Mouse (Mus musculus): ENCODE data around the gene Myoc. TPM values are rescaled to one million over a fixed set of nuclear protein-coding genes. Genes with fewer than 3 reads are reported as not detected.
A peak's percentile ranks its signal among the peaks of the same experiment; 100 is the strongest.
"Not testable (repeated sequence)": the region's sequence is repeated elsewhere in the genome, so short reads cannot be mapped to it uniquely, and the experiment has no call there.

Myoc gene
- polyA plus RNA-seq (2017; shearing (Covaris generic)) = not detected

- ATAC-seq = no peak
Observed at GRCm38 (mm10) chr1:162639051-162639750, at the start of gene Myoc. Gene Myoc (plus strand): TSS chr1:162639155.

GRCm38 (mm10) chr1:162589443-162589842, 49.5 kb upstream of the Myoc start:
- ATAC-seq = no peak

GRCm38 (mm10) chr1:162590415-162590997, 48.4 kb upstream of the Myoc start:
- ATAC-seq = no peak

GRCm38 (mm10) chr1:162597379-162598102, 41.4 kb upstream of the Myoc start:
- no peak for ATAC-seq

- ATAC-seq = no peak
Observed at GRCm38 (mm10) chr1:162599617-162600016, 39.3 kb upstream of the Myoc start.

GRCm38 (mm10) chr1:162601288-162601687, 37.7 kb upstream of the Myoc start:
- no peak for ATAC-seq

- no peak for ATAC-seq
Observed at GRCm38 (mm10) chr1:162608127-162608526, 30.8 kb upstream of the Myoc start.

- no peak for ATAC-seq
Observed at GRCm38 (mm10) chr1:162609633-162610250, 29.2 kb upstream of the Myoc start.

- no peak for ATAC-seq
Observed at GRCm38 (mm10) chr1:162611191-162611590, 27.8 kb upstream of the Myoc start.

- peak; percentile 92 for ATAC-seq
Observed at GRCm38 (mm10) chr1:162615511-162615910, 23.4 kb upstream of the Myoc start.

- ATAC-seq = no peak
Observed at GRCm38 (mm10) chr1:162620487-162620886, 18.5 kb upstream of the Myoc start.

- ATAC-seq = no peak
Observed at GRCm38 (mm10) chr1:162623895-162624294, 15.1 kb upstream of the Myoc start.

GRCm38 (mm10) chr1:162625229-162625628, 13.7 kb upstream of the Myoc start:
- peak; percentile 41 for ATAC-seq

- not testable (repeated sequence) for ATAC-seq
Observed at GRCm38 (mm10) chr1:162627821-162628220, 11.1 kb upstream of the Myoc start.

GRCm38 (mm10) chr1:162628326-162628725, 10.6 kb upstream of the Myoc start:
- not testable (repeated sequence) for ATAC-seq

- ATAC-seq = not testable (repeated sequence)
Observed at GRCm38 (mm10) chr1:162635291-162635931, 3.5 kb upstream of the Myoc start.

- no peak for ATAC-seq
Observed at GRCm38 (mm10) chr1:162636516-162636915, 2.4 kb upstream of the Myoc start.

- ATAC-seq = no peak
Observed at GRCm38 (mm10) chr1:162638535-162638934, 420 bp upstream of the Myoc start.

GRCm38 (mm10) chr1:162639861-162640260, 906 bp downstream of the Myoc start:
- ATAC-seq = no peak

- no peak for ATAC-seq
Observed at GRCm38 (mm10) chr1:162642591-162642990, 3.6 kb downstream of the Myoc start.

- ATAC-seq = no peak
Observed at GRCm38 (mm10) chr1:162643752-162644151, 4.8 kb downstream of the Myoc start.

GRCm38 (mm10) chr1:162646083-162646686, 7.2 kb downstream of the Myoc start:
- no peak for ATAC-seq
